Mouse (Mus musculus): ENCODE measurements around the gene Abcg8. TPM values are rescaled to one million over a fixed set of nuclear protein-coding genes. Genes with fewer than 3 reads are reported as not detected.
A peak's percentile ranks its signal among the peaks of the same experiment; 100 is the strongest.

Gene Abcg8
- total and polyA plus RNA-seq, 3 experiments: not detected

DNA sequence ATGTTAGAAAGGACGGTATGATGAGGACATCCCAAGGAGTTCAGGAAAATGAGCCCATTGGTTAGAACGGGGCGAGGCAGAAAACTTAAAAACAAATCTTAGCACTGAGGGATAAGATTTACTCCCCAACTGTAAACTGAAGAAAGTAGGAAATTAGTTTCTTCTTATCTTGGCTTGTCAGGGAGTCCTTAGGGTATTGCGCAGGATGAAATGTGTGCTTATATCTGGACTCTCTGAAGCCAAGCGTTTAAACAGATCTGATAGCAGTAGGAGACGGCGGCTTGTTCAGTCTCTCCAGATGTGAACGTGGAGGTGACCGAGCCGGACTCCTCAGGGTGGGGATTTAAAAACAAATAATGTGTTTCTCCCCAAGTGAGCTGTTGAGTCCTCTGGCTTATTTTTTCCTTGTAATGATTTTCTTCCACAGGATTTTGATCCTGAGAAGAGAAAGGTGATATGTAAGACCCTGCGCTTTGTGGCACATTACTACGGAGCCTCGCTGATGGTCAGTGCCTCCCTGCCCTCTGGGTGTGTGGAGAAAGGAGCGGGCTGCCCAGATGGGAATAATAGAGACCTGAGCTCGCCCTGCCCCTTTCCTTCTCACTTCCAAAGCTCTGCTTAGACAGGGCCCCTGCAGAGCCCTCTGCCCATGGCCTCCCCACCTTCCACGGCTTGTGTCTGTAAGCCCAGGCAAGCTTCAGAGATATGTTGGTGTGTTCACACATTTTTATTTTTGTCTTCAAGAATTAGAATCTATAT, 31.6 kb upstream of the Abcg8 start (continued):
- TF ChIP-seq CHD2 (IDR thresholded peaks at IDR 0.05; ENCODE audit: low read length) (no peak), NRF1 (IDR thresholded peaks at IDR 0.05; ENCODE audit: insufficient read depth, low read depth, low read length, poor library complexity, severe bottlenecking) (no peak), SMC3 (IDR thresholded peaks at IDR 0.05; ENCODE audit: low read depth, low read length) (no peak), TBP (IDR thresholded peaks at IDR 0.05; ENCODE audit: low read depth, low read length) (no peak), GATA1 (IDR thresholded peaks at IDR 0.05; ENCODE audit: low read depth, low read length) (peak; percentile 81), MAFK (IDR thresholded peaks at IDR 0.05; ENCODE audit: borderline replicate concordance, low read depth, low read length) (no peak), ZNF384 (IDR thresholded peaks at IDR 0.05; ENCODE audit: low read depth, low read length) (no peak), RCOR1 (IDR thresholded peaks at IDR 0.05; ENCODE audit: low read depth, low read length) (peak; percentile 89), JUND (IDR thresholded peaks at IDR 0.05; ENCODE audit: low read depth, low read length) (no peak), ZMIZ1 (IDR thresholded peaks at IDR 0.05; ENCODE audit: low read depth, low read length) (no peak), EP300 (IDR thresholded peaks at IDR 0.05; ENCODE audit: low read depth in 1 of 2, low read length in 2 of 2) (peak; percentile 84 to 86), SIN3A (IDR thresholded peaks at IDR 0.05; ENCODE audit: low read length) (peak; percentile 43; the same call in 1 of the 2 replicates)

DNA sequence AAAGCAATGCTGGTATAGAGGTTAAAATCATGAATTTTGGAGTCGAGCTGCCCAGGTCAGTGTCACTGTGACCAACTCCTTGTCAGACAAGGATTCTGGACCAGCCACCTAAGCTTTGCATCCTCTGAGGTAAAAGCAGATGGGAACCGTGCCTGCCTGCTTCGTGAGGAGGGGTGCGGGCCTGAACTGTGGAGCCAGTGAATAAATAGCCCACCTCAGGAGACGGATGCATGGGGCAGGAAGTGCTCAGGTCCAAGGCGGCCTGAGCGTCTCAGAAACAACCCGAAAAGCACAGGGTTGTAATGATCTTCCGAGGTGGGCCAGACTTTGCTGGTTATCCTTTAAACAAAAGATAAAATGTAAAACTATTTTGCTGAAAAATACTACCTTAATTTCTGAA, 31.0 kb upstream of the Abcg8 start:
- H3K27ac ChIP-seq (ENCODE audit: control insufficient read depth, low read depth, low read length): no peak overlapping the region; the same call in 1 of the 2 replicates
- no peak overlapping the region for H3K9ac ChIP-seq (ENCODE audit: control insufficient read depth, low read depth, low read length, poor library complexity, severe bottlenecking)

More for the DNA sequence above, 31.0 kb upstream of the Abcg8 start:
- H3K36me3 ChIP-seq (ENCODE audit: control insufficient read depth in 1 of 2, insufficient read depth in 2 of 2, low read length in 2 of 2): peaks cover 0 to 12% of the 10 kb centered on the region in 2 experiments; a peak in 2 of 4 replicates
- no peak for DNase-seq (ENCODE audit: low read depth, low spot score)
- no peaks in the 10 kb centered on the region for H3K79me2 ChIP-seq (ENCODE audit: control insufficient read depth, insufficient read depth, low read length, poor library complexity)
- no peaks in the 10 kb centered on the region for H3K9me3 ChIP-seq (replicated peaks; ENCODE audit: insufficient read depth, low read length)
- TF ChIP-seq UBTF (IDR thresholded peaks at IDR 0.05; ENCODE audit: borderline replicate concordance, insufficient read depth, low read depth, low read length) (no peak), ETS1 (IDR thresholded peaks at IDR 0.05; ENCODE audit: low read depth, low read length) (no peak), POLR2A (IDR thresholded peaks at IDR 0.05; ENCODE audit: control insufficient read depth in 1 of 2, insufficient read depth in 1 of 2, low read depth in 1 of 2, low read length in 2 of 2, poor library complexity in 1 of 2) (no peak), MYB (IDR thresholded peaks at IDR 0.05; ENCODE audit: low read depth, low read length) (no peak), SMC3 (IDR thresholded peaks at IDR 0.05; ENCODE audit: low read depth, low read length) (no peak), RAD21 (IDR thresholded peaks at IDR 0.05; ENCODE audit: low read depth, low read length) (no peak), TBP (IDR thresholded peaks at IDR 0.05; ENCODE audit: low read depth, low read length) (no peak), RCOR1 (IDR thresholded peaks at IDR 0.05; ENCODE audit: low read depth, low read length) (no peak), E2F4 (IDR thresholded peaks at IDR 0.05; ENCODE audit: borderline replicate concordance, low read depth, low read length) (no peak), ZMIZ1 (IDR thresholded peaks at IDR 0.05; ENCODE audit: low read depth, low read length) (no peak), NRF1 (IDR thresholded peaks at IDR 0.05; ENCODE audit: insufficient read depth, low read depth, low read length, poor library complexity, severe bottlenecking) (no peak), ZC3H11A (IDR thresholded peaks at IDR 0.05; ENCODE audit: low read depth, low read length) (no peak), HCFC1 (IDR thresholded peaks at IDR 0.05; ENCODE audit: low read depth, low read length) (no peak), SIN3A (IDR thresholded peaks at IDR 0.05; ENCODE audit: low read length) (no peak), MEF2A (IDR thresholded peaks at IDR 0.05; ENCODE audit: extremely low read depth, insufficient replicate concordance, low read depth, low read length, poor library complexity, severe bottlenecking) (no peak), EP300 (IDR thresholded peaks at IDR 0.05; ENCODE audit: low read depth in 1 of 2, low read length in 2 of 2) (no peak)
- H3K4me1 ChIP-seq (ENCODE audit: control insufficient read depth in 1 of 2, insufficient read depth in 2 of 2, low read length in 2 of 2): peaks cover 13% of the 10 kb centered on the region in 2 experiments
- no peak overlapping the region for H3K4me3 ChIP-seq (ENCODE audit: control insufficient read depth in 1 of 2, insufficient read depth in 1 of 2, low read depth in 2 of 2, low read length in 2 of 2)
- no peaks in the 10 kb centered on the region; a peak in 1 of 4 replicates for H3K27me3 ChIP-seq (ENCODE audit: control insufficient read depth in 1 of 2, insufficient read depth in 2 of 2, low read length in 2 of 2)

Data from MEL (cell line).